Mouse (Mus musculus) lung, adult 2 months (tissue): ENCODE results near the gene Nktr. TPM values are rescaled to one million over a fixed set of nuclear protein-coding genes. Genes with fewer than 3 reads are reported as not detected.

ENCODE experiments used
- DNase-seq: peaks from one replicate; pipeline ENCODE4 v3.0.0; 2022
- H3K4me1 ChIP-seq: fragments of 200-500 bp; 2 replicates; pipeline ENCODE4 v1.6.1; 2011; ENCODE audit warnings: low read length; ENCODE audit not compliant: control insufficient read depth, insufficient read depth
- H3K4me3 ChIP-seq: fragments of 200-500 bp; replicated peaks from 2 replicates; pipeline ENCODE3; 2011; ENCODE audit warnings: low read depth, mild to moderate bottlenecking, control low read depth, low read length; ENCODE audit errors: extremely low read depth
- CTCF ChIP-seq: fragments of 200-500 bp; IDR thresholded peaks from 2 replicates; pipeline ENCODE4 v1.5.1; 2011; ENCODE audit warnings: mild to moderate bottlenecking, low read length, control low read depth; ENCODE audit not compliant: insufficient read depth
- POLR2A ChIP-seq: fragments of 200-500 bp; IDR thresholded peaks from 2 replicates; pipeline ENCODE4 v1.6.1; 2011; ENCODE audit warnings: low read depth, mild to moderate bottlenecking, control low read depth, low read length, borderline replicate concordance; ENCODE audit errors: extremely low read depth
- whole genome bisulfite sequencing: fragments of 180-500 bp; shearing (Covaris S2); methylation state at CpG from one replicate; pipeline ENCODE4 v1.1.7; 2018; 5-methylcytosine and 5-hydroxymethylcytosine counted together
- polyA plus RNA-seq: library from polyadenylated mRNA; depleted of rRNA; stranded (reverse); fragments of >200 nt; gene quantifications from 2 replicates; pipeline ENCODE4 v1.2.3, GENCODE M21; 2012; rRNA removed

Gene Nktr
- polyA plus RNA-seq, 1 experiment: 48.6 TPM

DNA sequence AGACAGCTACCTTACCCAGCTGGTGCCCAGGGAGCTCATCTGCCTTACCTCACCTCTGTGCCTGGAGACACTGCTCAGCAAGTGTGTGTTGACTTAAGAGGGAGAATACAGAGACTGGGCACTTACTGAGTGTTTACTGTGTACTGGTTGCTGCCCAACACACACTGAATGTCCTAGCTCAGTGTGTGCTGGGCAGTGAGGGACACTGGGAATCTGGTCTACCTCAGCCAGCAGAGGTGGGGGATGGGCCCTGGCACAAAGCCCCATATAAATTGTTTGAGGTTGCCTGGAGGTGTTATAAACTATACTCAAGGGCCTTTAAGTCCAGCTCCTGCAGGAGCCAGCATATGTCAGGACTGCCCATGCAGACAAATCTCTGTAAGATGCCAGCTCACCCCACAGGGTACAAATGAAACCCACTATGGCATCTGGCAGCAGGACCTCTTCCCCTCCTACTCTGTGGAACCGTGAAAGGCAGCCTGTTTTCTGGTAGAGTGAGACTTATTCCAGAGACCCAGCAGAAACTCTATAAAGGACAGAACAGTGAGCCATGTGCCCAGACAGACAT, 76.1 kb downstream of the Nktr start:
- Histone ChIP-seq H3K4me1 (no peaks in the 10 kb centered on the region), H3K4me3 (no peak overlapping the region)
- TF ChIP-seq POLR2A (no peak), CTCF (no peak)
- 42% methylated on average over 1 of the region's 1 CpGs for WGBS
- peak; percentile 18 for DNase-seq

DNA sequence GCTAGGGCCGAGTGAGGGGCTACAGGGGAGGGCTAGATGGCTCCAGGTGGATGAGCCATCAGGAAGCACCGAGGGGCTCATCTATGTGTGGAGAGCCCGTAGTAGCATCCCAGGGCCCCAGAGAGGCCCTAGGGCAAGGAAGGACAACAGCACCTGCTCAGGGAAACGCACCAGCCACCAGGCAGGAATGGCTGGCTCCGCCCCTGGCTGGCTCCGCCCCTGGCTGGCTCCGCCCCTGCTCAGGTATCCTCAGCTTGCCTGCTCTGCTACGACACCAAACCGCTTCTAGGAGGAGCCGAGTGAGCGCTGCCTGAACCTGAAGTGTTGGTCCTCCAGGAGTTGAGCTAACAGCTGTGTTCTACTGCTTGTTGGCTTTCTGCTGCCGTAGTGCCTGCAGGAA, 78.8 kb downstream of the Nktr start:
- WGBS: 19% methylated on average over 12 of the region's 12 CpGs
- no peak overlapping the region for H3K4me3 ChIP-seq
- TF ChIP-seq POLR2A: no peak; the same call in 1 of the 2 replicates
- TF ChIP-seq CTCF: no peak
- H3K4me1 ChIP-seq: no peaks in the 10 kb centered on the region
- DNase-seq: peak; percentile 54

DNA sequence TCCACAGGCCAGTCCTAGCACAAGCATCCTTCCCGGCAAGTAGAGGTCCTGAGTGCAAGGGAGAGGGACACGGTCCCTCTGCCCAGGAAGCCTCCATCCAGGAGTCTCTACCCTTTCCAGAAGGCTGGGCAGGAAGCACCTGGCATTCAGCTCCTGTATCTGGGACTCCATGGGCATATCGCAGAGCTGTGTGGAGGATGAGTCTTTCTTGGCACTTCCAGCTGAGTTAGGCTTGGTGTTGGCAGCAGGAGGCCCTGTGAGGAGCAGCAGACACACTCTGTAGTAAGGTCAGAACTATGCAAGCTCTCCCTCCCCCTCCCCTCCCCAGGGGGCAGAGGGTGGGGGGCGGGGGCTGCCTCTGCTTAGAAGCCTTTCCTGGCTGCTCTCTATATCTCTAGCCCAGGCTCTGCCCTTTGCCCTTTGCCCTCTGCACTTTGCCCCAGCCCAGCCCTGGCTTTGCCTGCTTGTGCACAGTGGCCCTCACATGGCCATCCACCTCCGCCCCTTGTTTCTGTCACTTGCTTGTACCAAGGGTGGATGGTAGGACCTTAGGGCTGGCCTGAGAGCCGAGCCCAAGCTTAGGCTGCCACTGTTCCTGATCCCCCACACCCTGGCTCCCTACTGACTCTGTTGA, 80.0 kb downstream of the Nktr start:
- WGBS: 43% methylated on average over 6 of the region's 6 CpGs
- TF ChIP-seq CTCF (no peak), POLR2A (no peak)
- no peaks in the 10 kb centered on the region for H3K4me1 ChIP-seq
- H3K4me3 ChIP-seq: no peak overlapping the region
- DNase-seq: no peak

DNA sequence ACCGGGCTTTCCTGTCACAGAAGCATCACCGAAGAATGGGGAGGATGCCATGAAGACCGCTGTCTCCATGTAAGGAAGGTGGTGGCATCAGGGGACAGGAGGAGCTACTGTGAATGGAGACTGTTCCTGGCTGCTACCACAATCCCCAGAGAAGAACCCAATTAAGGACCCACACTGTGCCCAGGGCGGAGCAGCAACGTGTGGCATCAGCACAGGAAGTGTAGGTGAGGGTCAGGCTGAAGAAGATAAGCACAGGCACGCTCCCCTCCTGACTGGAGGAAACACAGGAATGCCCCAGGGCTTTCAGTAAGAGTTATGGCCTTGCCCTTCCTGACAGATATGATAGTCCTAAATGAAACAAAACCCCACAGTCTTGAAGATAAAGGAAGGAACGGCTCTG, 83.8 kb downstream of the Nktr start:
- H3K4me3 ChIP-seq: no peak overlapping the region
- 53% methylated on average over 7 of the region's 7 CpGs for WGBS
- no peaks in the 10 kb centered on the region for H3K4me1 ChIP-seq
- no peak for DNase-seq
- TF ChIP-seq CTCF (no peak), POLR2A (no peak)

Other genes starting within 250 kb of the Nktr start
- gene Cck, start 223.5 kb upstream of the Nktr start, polyA plus RNA-seq: 0.37 TPM in 1 of 2 replicates, not detected in the other
- gene Lyzl4, start 77.1 kb upstream of the Nktr start, polyA plus RNA-seq: 0.66 and 0.72 TPM in 2 replicates
- gene Vipr1, start 76.5 kb upstream of the Nktr start, polyA plus RNA-seq: 2.2 and 2.6 TPM in 2 replicates
- 8.9 and 9.9 TPM in 2 replicates for gene Sec22c, start 13.7 kb upstream of the Nktr start, polyA plus RNA-seq
- gene Ss18l2, start 8.8 kb upstream of the Nktr start, polyA plus RNA-seq: 18.4 and 22.2 TPM in 2 replicates
- gene Zfp651, start 40.2 kb downstream of the Nktr start, polyA plus RNA-seq: 26.8 and 46.2 TPM in 2 replicates
- gene Klhl40, start 58.4 kb downstream of the Nktr start, polyA plus RNA-seq: 0.49 and 4.4 TPM in 2 replicates
- gene Hhatl, start 73.3 kb downstream of the Nktr start, polyA plus RNA-seq: 7.4 and 11.0 TPM in 2 replicates
- gene Ccdc13, start 120.3 kb downstream of the Nktr start, polyA plus RNA-seq: 4.2 and 5.1 TPM in 2 replicates
- gene Higd1a, start 139.2 kb downstream of the Nktr start, polyA plus RNA-seq: 11.6 and 24.4 TPM in 2 replicates
- 43.2 and 46.8 TPM in 2 replicates for gene Ackr2, start 179.2 kb downstream of the Nktr start, polyA plus RNA-seq
- gene Cyp8b1, start 197.1 kb downstream of the Nktr start, polyA plus RNA-seq: 0.90 and 1.1 TPM in 2 replicates
- 5.8 and 8.4 TPM in 2 replicates for gene Fam198a, start 231.8 kb downstream of the Nktr start, polyA plus RNA-seq